Mouse (Mus musculus) stomach, embryonic 15.5 days (tissue): ENCODE measurements at regions not wholly inside any gene's neighbourhood (a gene's known extent, or its start where the extent isn't known, plus 50 kb on each side); places are given as distances from the start of the nearest gene placed in this dataset.

Experiments used
- ATAC-seq: fragments of 200-750 bp; cut with Nextera tagmentation; 2 replicates; pipeline ENCODE4 v1.8.0; 2017; ENCODE audit warnings: low read depth, moderate number of reproducible peaks, moderate TSS enrichment; ENCODE audit not compliant: insufficient read depth, low FRiP score
- H3K27ac ChIP-seq: fragments of 300-500 bp; sonication (generic); 2 replicates; pipeline ENCODE4 v1.5.1; 2015; ENCODE audit warnings: mild to moderate bottlenecking, inconsistent platforms
- H3K27me3 ChIP-seq: fragments of 300-500 bp; sonication (generic); replicated peaks from 2 replicates; pipeline ENCODE4 v1.6.1; 2015; ENCODE audit warnings: inconsistent platforms
- H3K36me3 ChIP-seq: fragments of 300-500 bp; sonication (generic); 2 replicates; pipeline ENCODE4 v1.6.1; 2015; ENCODE audit warnings: inconsistent platforms
- H3K4me1 ChIP-seq: fragments of 300-500 bp; sonication (generic); 2 replicates; pipeline ENCODE4 v1.6.1; 2015; ENCODE audit warnings: inconsistent platforms
- H3K4me2 ChIP-seq: fragments of 300-500 bp; sonication (generic); 2 replicates; pipeline ENCODE4 v1.6.1; 2015; ENCODE audit warnings: mild to moderate bottlenecking, inconsistent platforms
- H3K4me3 ChIP-seq: fragments of 300-500 bp; sonication (generic); replicated peaks from 2 replicates; pipeline ENCODE4 v1.5.1; 2015; ENCODE audit warnings: inconsistent platforms
- H3K9ac ChIP-seq: fragments of 300-500 bp; sonication (generic); 2 replicates; pipeline ENCODE4 v1.6.1; 2015; ENCODE audit warnings: inconsistent platforms
- H3K9me3 ChIP-seq: fragments of 300-500 bp; sonication (generic); 2 replicates; pipeline ENCODE4 v1.6.1; 2016; ENCODE audit warnings: inconsistent platforms
- WGBS: fragments of 180-500 bp; shearing (Covaris S2); methylation state at CpG from one replicate; pipeline ENCODE4 v1.1.7; 2015; 5-methylcytosine and 5-hydroxymethylcytosine counted together

GRCm38 (mm10) chr1:52301266-52301665 is 68.2 kb upstream of the Gls start:
- 53% methylated on average over 2 of the region's 2 CpGs for WGBS
- H3K4me1 ChIP-seq = no peaks in the 10 kb centered on the region
- H3K27ac ChIP-seq = no peak overlapping the region
- no peak for ATAC-seq
- H3K9me3 ChIP-seq = no peaks in the 10 kb centered on the region
- H3K36me3 ChIP-seq = no peaks in the 10 kb centered on the region
- H3K27me3 ChIP-seq = no peaks in the 10 kb centered on the region
- H3K4me3 ChIP-seq = no peak overlapping the region
- no peak overlapping the region for H3K9ac ChIP-seq
- H3K4me2 ChIP-seq = no peak overlapping the region

- ATAC-seq = no peak
- WGBS = 64% methylated on average over 7 of the region's 7 CpGs
- Histone ChIP-seq H3K9me3 (no peaks in the 10 kb centered on the region), H3K4me2 (no peak overlapping the region), H3K4me1 (no peaks in the 10 kb centered on the region), H3K4me3 (no peak overlapping the region), H3K36me3 (no peaks in the 10 kb centered on the region), H3K27ac (no peak overlapping the region), H3K27me3 (no peaks in the 10 kb centered on the region), H3K9ac (no peak overlapping the region)
These were observed 66.5 kb upstream of the Gls start for GRCm38 (mm10) chr1:52299559-52299958.

- H3K4me2 ChIP-seq = no peak overlapping the region
- 75% methylated on average over 5 of the region's 5 CpGs for WGBS
- ATAC-seq = no peak
- H3K4me1 ChIP-seq = no peaks in the 10 kb centered on the region
- no peaks in the 10 kb centered on the region for H3K36me3 ChIP-seq
- H3K9me3 ChIP-seq = no peaks in the 10 kb centered on the region
- no peaks in the 10 kb centered on the region for H3K27me3 ChIP-seq
- no peak overlapping the region for H3K4me3 ChIP-seq
- no peak overlapping the region for H3K27ac ChIP-seq
- no peak overlapping the region for H3K9ac ChIP-seq
These were observed 65.3 kb upstream of the Gls start for GRCm38 (mm10) chr1:52298336-52298735.

- ATAC-seq = no peak
- H3K9ac ChIP-seq = no peak overlapping the region
- H3K9me3 ChIP-seq = no peaks in the 10 kb centered on the region
- H3K27ac ChIP-seq = no peak overlapping the region
- no peak overlapping the region for H3K4me3 ChIP-seq
- H3K36me3 ChIP-seq = no peaks in the 10 kb centered on the region
- H3K4me1 ChIP-seq = no peaks in the 10 kb centered on the region
- no peak overlapping the region for H3K4me2 ChIP-seq
- no peaks in the 10 kb centered on the region for H3K27me3 ChIP-seq
- WGBS = 46% methylated on average over 2 of the region's 2 CpGs
These were observed 63.1 kb upstream of the Gls start for GRCm38 (mm10) chr1:52296178-52296577.

GRCm38 (mm10) chr1:52294521-52294920 is 61.5 kb upstream of the Gls start:
- no peaks in the 10 kb centered on the region for H3K9me3 ChIP-seq
- H3K4me2 ChIP-seq = no peak overlapping the region
- H3K4me3 ChIP-seq = no peak overlapping the region
- 67% methylated on average over 2 of the region's 2 CpGs for WGBS
- H3K9ac ChIP-seq = no peak overlapping the region
- H3K27me3 ChIP-seq = no peaks in the 10 kb centered on the region
- H3K4me1 ChIP-seq = no peaks in the 10 kb centered on the region
- no peak for ATAC-seq
- no peaks in the 10 kb centered on the region for H3K36me3 ChIP-seq
- H3K27ac ChIP-seq = no peak overlapping the region

- 63% methylated on average over 5 of the region's 5 CpGs for WGBS
- H3K27ac ChIP-seq = no peak overlapping the region
- no peak overlapping the region for H3K4me2 ChIP-seq
- H3K4me3 ChIP-seq = no peak overlapping the region
- H3K27me3 ChIP-seq = no peaks in the 10 kb centered on the region
- H3K9ac ChIP-seq = no peak overlapping the region
- no peaks in the 10 kb centered on the region for H3K36me3 ChIP-seq
- no peaks in the 10 kb centered on the region for H3K4me1 ChIP-seq
- no peak; the same call in 1 of the 2 replicates for ATAC-seq
- no peaks in the 10 kb centered on the region for H3K9me3 ChIP-seq
These were observed 60.5 kb upstream of the Gls start for GRCm38 (mm10) chr1:52293393-52294099.
